In the genomic region with DNA sequence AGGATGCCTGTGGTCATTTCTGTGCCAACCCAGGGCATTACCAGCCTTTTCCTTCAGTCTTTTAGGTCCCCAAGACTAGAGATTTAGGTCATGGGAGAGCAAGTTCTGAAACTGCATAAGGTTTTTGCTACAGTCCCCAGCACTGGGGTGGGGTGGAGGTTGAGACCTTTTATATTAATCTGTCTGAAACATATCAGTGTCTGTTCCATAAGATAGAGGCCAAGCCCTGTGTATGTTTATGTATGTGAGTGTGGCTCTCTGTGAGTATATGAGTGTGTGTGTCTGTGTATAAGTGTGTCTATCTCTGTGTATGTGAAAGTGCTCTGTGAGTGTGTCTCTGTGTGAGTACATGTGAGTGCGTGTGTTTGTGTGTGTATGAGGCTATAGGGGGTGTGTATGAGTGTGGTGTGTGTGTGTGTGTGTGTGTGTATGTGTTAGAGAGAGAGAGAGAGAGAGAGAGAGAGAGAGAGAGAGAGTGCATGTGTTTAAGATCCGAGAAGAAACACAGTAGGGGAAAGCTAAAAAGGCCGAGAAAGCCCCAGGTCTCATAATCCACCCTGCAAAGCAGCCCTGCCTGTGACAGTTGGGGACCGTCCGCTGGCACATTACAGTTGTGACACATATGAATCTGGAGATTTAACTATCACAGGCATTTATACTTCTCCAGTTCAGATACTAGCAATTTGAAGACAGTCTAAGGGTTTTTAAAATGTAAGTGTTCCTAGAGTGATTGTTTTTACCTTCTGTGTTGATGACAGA, we compare ENCODE assay signal across 19 mouse cellular contexts. TPM values are rescaled to one million over a fixed set of nuclear protein-coding genes. Genes with fewer than 3 reads are reported as not detected.
DNase-seq lines count a peak whose midpoint lies in the region; ATAC-seq and TF ChIP-seq lines count a peak whose summit lies in the region.
"Had no signal": no experiment of that assay in that cellular context is flagged by ENCODE, and none has a peak within 500 bp of the region (broad histone marks: within the 10 kb centered on the region; RNA-seq: fewer than 3 reads in every experiment).

No protein-coding gene starts in this region.

- no peaks in the 10 kb centered on the region for H3K36me3 ChIP-seq in intestine, embryonic 15.5 days
- H3K36me3 ChIP-seq in intestine, postnatal 0 days (ENCODE audit: control insufficient read depth, insufficient read depth), result no peaks in the 10 kb centered on the region
- H3K36me3 ChIP-seq in liver, embryonic 16.5 days (ENCODE audit: control insufficient read depth, insufficient read depth), result no peaks in the 10 kb centered on the region
- no peaks in the 10 kb centered on the region for H3K36me3 ChIP-seq in hindbrain, embryonic 12.5 days
- H3K36me3 ChIP-seq: embryonic facial prominence, embryonic 13.5 days; forebrain, embryonic 15.5 days; heart, embryonic 15.5 days; hindbrain, embryonic 13.5 days; midbrain, embryonic 13.5 days had no signal

- no peak for TF ChIP-seq POLR2A in bone marrow, adult 2 months (IDR thresholded peaks at IDR 0.05; ENCODE audit: borderline replicate concordance, control insufficient read depth, low read depth, low read length)

- H3K9me3 ChIP-seq in intestine, embryonic 15.5 days, result no peaks in the 10 kb centered on the region
- H3K9me3 ChIP-seq in intestine, postnatal 0 days (ENCODE audit: control insufficient read depth), result no peaks in the 10 kb centered on the region
- no peaks in the 10 kb centered on the region for H3K9me3 ChIP-seq in liver, embryonic 16.5 days (replicated peaks; ENCODE audit: control insufficient read depth, low read length)
- no peaks in the 10 kb centered on the region for H3K9me3 ChIP-seq in hindbrain, embryonic 12.5 days (replicated peaks)
- H3K9me3 ChIP-seq: embryonic facial prominence, embryonic 13.5 days; forebrain, embryonic 15.5 days; heart, embryonic 15.5 days; hindbrain, embryonic 13.5 days; midbrain, embryonic 13.5 days had no signal

- H3K27me3 ChIP-seq in intestine, embryonic 15.5 days (replicated peaks), result no peaks in the 10 kb centered on the region
- H3K27me3 ChIP-seq in intestine, postnatal 0 days (replicated peaks; ENCODE audit: control insufficient read depth, insufficient read depth, low read length), result no peaks in the 10 kb centered on the region
- H3K27me3 ChIP-seq in liver, embryonic 16.5 days (ENCODE audit: control insufficient read depth, insufficient read depth, low read depth, low read length), result no peaks in the 10 kb centered on the region
- H3K27me3 ChIP-seq in hindbrain, embryonic 12.5 days, result no peaks in the 10 kb centered on the region
- H3K27me3 ChIP-seq: embryonic facial prominence, embryonic 13.5 days; forebrain, embryonic 15.5 days; heart, embryonic 15.5 days; hindbrain, embryonic 13.5 days; midbrain, embryonic 13.5 days had no signal

- peaks cover 19% of the 10 kb centered on the region for H3K4me1 ChIP-seq in intestine, embryonic 15.5 days (replicated peaks)
- no peaks in the 10 kb centered on the region for H3K4me1 ChIP-seq in intestine, postnatal 0 days (replicated peaks; ENCODE audit: control insufficient read depth, insufficient read depth, low read length)
- peaks cover 5% of the 10 kb centered on the region; the same call in 1 of the 2 replicates for H3K4me1 ChIP-seq in bone marrow, adult 2 months (ENCODE audit: control insufficient read depth, insufficient read depth, low read length)
- H3K4me1 ChIP-seq in liver, embryonic 16.5 days (ENCODE audit: control insufficient read depth, low read depth, low read length), result peaks cover 68% of the 10 kb centered on the region
- H3K4me1 ChIP-seq in hindbrain, embryonic 12.5 days, result no peaks in the 10 kb centered on the region
- H3K4me1 ChIP-seq: forebrain, embryonic 15.5 days; midbrain, embryonic 13.5 days had no signal

- peak; percentile 74; the same call in 1 of the 2 replicates for ATAC-seq in intestine, embryonic 15.5 days
- no peak for ATAC-seq in intestine, postnatal 0 days
- peak; percentile 73 for ATAC-seq in erythroblast, adult 5-6 weeks (replicated peaks; ENCODE audit: low FRiP score, poor library complexity, severe bottlenecking)
- peak; percentile 90 for ATAC-seq in liver, embryonic 16.5 days (ENCODE audit: low read depth)
- ATAC-seq in hindbrain, embryonic 12.5 days (ENCODE audit: low FRiP score), result no peak
- ATAC-seq: forebrain, embryonic 15.5 days; midbrain, embryonic 13.5 days had no signal

- H3K9ac ChIP-seq in intestine, embryonic 15.5 days, result no peak overlapping the region
- H3K9ac ChIP-seq in intestine, postnatal 0 days (ENCODE audit: low read depth, low read length), result no peak overlapping the region
- peak overlapping the region; percentile 53 for H3K9ac ChIP-seq in liver, embryonic 16.5 days (ENCODE audit: low read depth, low read length)
- H3K9ac ChIP-seq in hindbrain, embryonic 12.5 days, result no peak overlapping the region
- H3K9ac ChIP-seq: embryonic facial prominence, embryonic 13.5 days; forebrain, embryonic 15.5 days; heart, embryonic 15.5 days; hindbrain, embryonic 13.5 days; midbrain, embryonic 13.5 days had no signal

- H3K4me2 ChIP-seq in intestine, embryonic 15.5 days (replicated peaks), result no peak overlapping the region
- H3K4me2 ChIP-seq in intestine, postnatal 0 days (replicated peaks; ENCODE audit: low read depth), result no peak overlapping the region
- H3K4me2 ChIP-seq in liver, embryonic 16.5 days (ENCODE audit: low read depth, low read length), result peak overlapping the region; percentile 53
- no peak overlapping the region for H3K4me2 ChIP-seq in hindbrain, embryonic 12.5 days (replicated peaks)
- H3K4me2 ChIP-seq: embryonic facial prominence, embryonic 13.5 days; forebrain, embryonic 15.5 days; heart, embryonic 15.5 days; hindbrain, embryonic 13.5 days; midbrain, embryonic 13.5 days had no signal

- H3K27ac ChIP-seq in intestine, embryonic 15.5 days, result no peak overlapping the region
- no peak overlapping the region for H3K27ac ChIP-seq in intestine, postnatal 0 days (ENCODE audit: low read depth, low read length)
- H3K27ac ChIP-seq in bone marrow, adult 2 months (ENCODE audit: control insufficient read depth, insufficient read depth, low read depth, low read length, poor library complexity), result peak overlapping the region; percentile 96
- H3K27ac ChIP-seq in liver, embryonic 16.5 days (ENCODE audit: low read length), result peak overlapping the region; percentile 97
- H3K27ac ChIP-seq in hindbrain, embryonic 12.5 days, result no peak overlapping the region
- H3K27ac ChIP-seq: embryonic facial prominence, embryonic 13.5 days; forebrain, embryonic 15.5 days; heart, embryonic 15.5 days; hindbrain, embryonic 13.5 days; midbrain, embryonic 13.5 days had no signal

- H3K4me3 ChIP-seq in intestine, embryonic 15.5 days (replicated peaks), result no peak overlapping the region
- no peak overlapping the region for H3K4me3 ChIP-seq in intestine, postnatal 0 days (ENCODE audit: low read depth, low read length)
- H3K4me3 ChIP-seq in bone marrow, adult 2 months (replicated peaks; ENCODE audit: control insufficient read depth, low read depth, low read length), result no peak overlapping the region
- peak overlapping the region; percentile 20 for H3K4me3 ChIP-seq in liver, embryonic 16.5 days (ENCODE audit: low read depth, low read length)
- H3K4me3 ChIP-seq in hindbrain, embryonic 12.5 days, result no peak overlapping the region
- H3K4me3 ChIP-seq: embryonic facial prominence, embryonic 13.5 days; forebrain, embryonic 15.5 days; heart, embryonic 15.5 days; hindbrain, embryonic 13.5 days; midbrain, embryonic 13.5 days had no signal

- intact Hi-C loops in left cerebral cortex, postnatal 14 days (cut with DNase I), result no loop called here

- DNase-seq in layer of hippocampus, adult 9-11 months, result no peak
- DNase-seq in left cerebral cortex, postnatal 14 days (ENCODE audit: low spot score in 2 of 2), result no peak
- DNase-seq: adrenal gland, adult 8-10 months; B cell, adult 2 months; gastrocnemius, postnatal 25 days; kidney, adult 9 months; lung, adult 2 months; right cerebral cortex, postnatal 14 days had no signal

- WGBS in intestine, embryonic 15.5 days, result 82% methylated on average over 5 of the region's 5 CpGs
- 88% methylated on average over 5 of the region's 5 CpGs for WGBS in intestine, postnatal 0 days
- 85% methylated on average over 5 of the region's 5 CpGs for WGBS in bone marrow, adult 2 months
- 57% methylated on average over 5 of the region's 5 CpGs for WGBS in liver, embryonic 16.5 days (ENCODE audit: insufficient replicate concordance)
- 78% methylated on average over 5 of the region's 5 CpGs for WGBS in hindbrain, embryonic 12.5 days

- TF ChIP-seq CTCF in intestine, postnatal 0 days (IDR thresholded peaks at IDR 0.05; ENCODE audit: low read depth), result no peak
- TF ChIP-seq CTCF in bone marrow, adult 2 months (IDR thresholded peaks at IDR 0.05; ENCODE audit: control insufficient read depth, insufficient read depth, low read length), result no peak

RNA-seq across cellular contexts. Expression of gene Plpp1, which starts 54.5 kb away (rescaled TPM):
- 83.2 and 84.5 TPM in 2 replicates for polyA plus RNA-seq in intestine, embryonic 15.5 days (2015; fragmentation: Nextera tagmentation; extraction: Ambion mirVana)
- polyA plus RNA-seq in intestine, postnatal 0 days (2015; fragmentation: Nextera tagmentation; extraction: Ambion mirVana), result 91.0 and 98.5 TPM in 2 replicates
- 24.0 and 27.0 TPM in 2 replicates for polyA plus RNA-seq in bone marrow, adult 2 months (2011; ENCODE audit: insufficient read depth, insufficient read length, low replicate concordance, missing spikeins)
- 89.2 and 96.3 TPM in 2 replicates for total RNA-seq in erythroblast, adult 5-6 weeks (2015; ENCODE audit: low replicate concordance)
- total RNA-seq in erythroblast, adult 5-6 weeks (2017; ENCODE audit: low replicate concordance), result 68.1 and 85.5 TPM in 2 replicates
- polyA plus RNA-seq in liver, embryonic 16.5 days (2015; fragmentation: Nextera tagmentation; extraction: Ambion mirVana), result 42.6 and 44.4 TPM in 2 replicates
- 10 to 100 TPM; 26.9 TPM for total RNA-seq in left cerebral cortex, postnatal 14 days (2021)
- polyA plus RNA-seq in hindbrain, embryonic 12.5 days (2016; fragmentation: Nextera tagmentation; extraction: Ambion mirVana), result 31.5 and 37.6 TPM in 2 replicates

Comparison
In these comparisons a context has a peak if more than half of its experiments do, and no peak if none do; other contexts are left out.
1. ATAC-seq: peak in intestine, embryonic 15.5 days (single experiment), erythroblast, adult 5-6 weeks (single experiment) and liver, embryonic 16.5 days (single experiment); none in intestine, postnatal 0 days (single experiment) and hindbrain, embryonic 12.5 days (single experiment).
2. H3K27ac ChIP-seq: peak in bone marrow, adult 2 months (single experiment) and liver, embryonic 16.5 days (single experiment); none in intestine, embryonic 15.5 days (single experiment), intestine, postnatal 0 days (single experiment) and hindbrain, embryonic 12.5 days (single experiment).